Mouse (Mus musculus): Measurements from ENCODE around the gene Olfr692.

- no peak for TF ChIP-seq CTCF (conservative IDR thresholded peaks at IDR 0.05; ENCODE audit: low read length)
- TF ChIP-seq POU5F1 (IDR thresholded peaks at IDR 0.05; ENCODE audit: borderline replicate concordance, low read length), result no peak
Measured at GRCm38 (mm10) chr7:105387696-105388095, 19.7 kb downstream of the Olfr692 start.

Measured in E14TG2a.4 (cell line).